Mouse (Mus musculus) heart, adult 2 months (tissue): ENCODE measurements around the gene Prelid1.

ENCODE experiments used
- CTCF ChIP-seq: fragments of 200-600 bp; IDR thresholded peaks from 2 replicates; pipeline ENCODE4 v1.8.1; 2022; ENCODE audit warnings: antibody characterized with exemption, mild to moderate bottlenecking, moderate library complexity
- EP300 ChIP-seq: fragments of 200-500 bp; IDR thresholded peaks from 2 replicates; pipeline ENCODE4 v1.6.1; 2011; ENCODE audit warnings: low read depth, low read length, control low read depth; ENCODE audit not compliant: insufficient read depth
- POLR2A ChIP-seq: fragments of 200-500 bp; IDR thresholded peaks from 2 replicates; pipeline ENCODE4 v1.6.1; 2011; ENCODE audit warnings: mild to moderate bottlenecking, low read depth, low read length, control low read depth; ENCODE audit not compliant: insufficient read depth

- TF ChIP-seq POLR2A = no peak
- TF ChIP-seq EP300 = 0 out of 2 replicates have a peak, but pooled peaks have one; percentile 49
- peak; percentile 85 for TF ChIP-seq CTCF
Observed at GRCm38 (mm10) chr13:55327633-55328032, 7.3 kb downstream of the Prelid1 start.
